Mouse (Mus musculus) stomach, embryonic 14.5 days (tissue): ENCODE measurements at regions not wholly inside any gene's neighbourhood (a gene's known extent, or its start where the extent isn't known, plus 50 kb on each side); places are given as distances from the start of the nearest gene placed in this dataset.

ENCODE experiments used
- ATAC-seq: fragments of 200-750 bp; cut with Nextera tagmentation; 2 replicates; pipeline ENCODE4 v1.8.0; 2017; ENCODE audit warnings: low read depth, moderate TSS enrichment; ENCODE audit not compliant: insufficient number of reproducible peaks, insufficient read depth, low FRiP score
- H3K27ac ChIP-seq: fragments of 300-500 bp; sonication (generic); 2 replicates; pipeline ENCODE4 v1.5.1; 2014; ENCODE audit warnings: mild to moderate bottlenecking, low read length, moderate library complexity, mixed read lengths
- H3K27me3 ChIP-seq: fragments of 300-500 bp; sonication (generic); 2 replicates; pipeline ENCODE4 v1.6.1; 2014; ENCODE audit warnings: low read length, control low read depth, mixed read lengths; ENCODE audit not compliant: control insufficient read depth, insufficient read depth
- H3K36me3 ChIP-seq: fragments of 300-500 bp; sonication (generic); 2 replicates; pipeline ENCODE4 v1.6.1; 2014; ENCODE audit warnings: mild to moderate bottlenecking, control low read depth, low read length, moderate library complexity, mixed read lengths; ENCODE audit not compliant: control insufficient read depth, insufficient read depth
- H3K4me1 ChIP-seq: fragments of 300-500 bp; sonication (generic); 2 replicates; pipeline ENCODE4 v1.6.1; 2014; ENCODE audit warnings: low read length, control low read depth, mixed read lengths; ENCODE audit not compliant: control insufficient read depth, insufficient read depth
- H3K4me2 ChIP-seq: fragments of 300-500 bp; sonication (generic); replicated peaks from 2 replicates; pipeline ENCODE4 v1.6.1; 2014; ENCODE audit warnings: low read depth, low read length, control low read depth
- H3K4me3 ChIP-seq: fragments of 300-500 bp; sonication (generic); 2 replicates; pipeline ENCODE4 v1.5.1; 2014; ENCODE audit warnings: low read depth, low read length, control low read depth
- H3K9ac ChIP-seq: fragments of 300-500 bp; sonication (generic); replicated peaks from 2 replicates; pipeline ENCODE4 v1.6.1; 2014; ENCODE audit warnings: low read depth, mild to moderate bottlenecking, control low read depth, low read length, moderate library complexity, mixed read lengths
- H3K9me3 ChIP-seq: fragments of 300-500 bp; sonication (generic); 2 replicates; pipeline ENCODE4 v1.6.1; 2016; ENCODE audit warnings: low read depth, low read length, control low read depth; ENCODE audit not compliant: control insufficient read depth
- WGBS: fragments of 180-500 bp; shearing (Covaris S2); extraction: QIAGEN DNeasy Blood & Tissue Kit; methylation state at CpG from one replicate; pipeline ENCODE4 v1.1.7; 2014; 5-methylcytosine and 5-hydroxymethylcytosine counted together

- Histone ChIP-seq H3K27ac (no peak overlapping the region), H3K36me3 (no peaks in the 10 kb centered on the region), H3K4me2 (no peak overlapping the region), H3K9ac (no peak overlapping the region), H3K4me3 (no peak overlapping the region), H3K9me3 (no peaks in the 10 kb centered on the region), H3K27me3 (no peaks in the 10 kb centered on the region), H3K4me1 (no peaks in the 10 kb centered on the region)
- ATAC-seq = no peak
Observed at GRCm38 (mm10) chr6:98467563-98467962, 125.0 kb upstream of the Gm765 start.

GRCm38 (mm10) chr6:98452277-98452676 is 109.7 kb upstream of the Gm765 start:
- Histone ChIP-seq H3K36me3 (no peaks in the 10 kb centered on the region), H3K9ac (no peak overlapping the region), H3K4me1 (0 out of 2 replicates have a peak, but pooled peaks cover 2% of the 10 kb centered on the region), H3K27ac (no peak overlapping the region), H3K4me3 (no peak overlapping the region), H3K9me3 (no peaks in the 10 kb centered on the region), H3K4me2 (no peak overlapping the region), H3K27me3 (no peaks in the 10 kb centered on the region)
- no peak for ATAC-seq
- 34% methylated on average over 7 of the region's 7 CpGs for WGBS

GRCm38 (mm10) chr6:98435676-98436075 is 93.1 kb upstream of the Gm765 start:
- Histone ChIP-seq H3K4me2 (peak overlapping the region; percentile 14; the same call in 1 of the 2 replicates), H3K4me1 (no peaks in the 10 kb centered on the region)
- 21% methylated on average over 6 of the region's 6 CpGs for WGBS

GRCm38 (mm10) chr6:98433286-98433685 is 90.7 kb upstream of the Gm765 start:
- Histone ChIP-seq H3K9ac (no peak overlapping the region), H3K4me2 (no peak overlapping the region), H3K9me3 (no peaks in the 10 kb centered on the region), H3K36me3 (no peaks in the 10 kb centered on the region), H3K27me3 (no peaks in the 10 kb centered on the region), H3K4me1 (no peaks in the 10 kb centered on the region), H3K27ac (no peak overlapping the region), H3K4me3 (no peak overlapping the region)
- WGBS = 53% methylated on average over 6 of the region's 6 CpGs
- no peak for ATAC-seq

More at GRCm38 (mm10) chr6:98435676-98436075, 93.1 kb upstream of the Gm765 start:
- no peak overlapping the region for H3K4me3 ChIP-seq
- no peaks in the 10 kb centered on the region for H3K27me3 ChIP-seq
- H3K9me3 ChIP-seq = no peaks in the 10 kb centered on the region
- no peaks in the 10 kb centered on the region for H3K36me3 ChIP-seq
- ATAC-seq = no peak
- H3K27ac ChIP-seq = no peak overlapping the region
- H3K9ac ChIP-seq = no peak overlapping the region

- H3K9me3 ChIP-seq = no peaks in the 10 kb centered on the region
- no peaks in the 10 kb centered on the region for H3K27me3 ChIP-seq
- H3K4me1 ChIP-seq = no peaks in the 10 kb centered on the region
- WGBS = 65% methylated on average over 5 of the region's 5 CpGs
- H3K9ac ChIP-seq = no peak overlapping the region
- no peak for ATAC-seq
- no peak overlapping the region for H3K27ac ChIP-seq
- H3K4me2 ChIP-seq = no peak overlapping the region
- H3K4me3 ChIP-seq = no peak overlapping the region
- H3K36me3 ChIP-seq = no peaks in the 10 kb centered on the region
Observed at GRCm38 (mm10) chr6:98429120-98429519, 86.6 kb upstream of the Gm765 start.

- Histone ChIP-seq H3K27ac (no peak overlapping the region), H3K27me3 (no peaks in the 10 kb centered on the region), H3K9ac (no peak overlapping the region), H3K4me2 (no peak overlapping the region), H3K4me1 (no peaks in the 10 kb centered on the region), H3K36me3 (no peaks in the 10 kb centered on the region), H3K9me3 (no peaks in the 10 kb centered on the region), H3K4me3 (no peak overlapping the region)
- ATAC-seq = no peak
- 68% methylated on average over 1 of the region's 1 CpGs for WGBS
Observed at GRCm38 (mm10) chr6:98402605-98403004, 60.1 kb upstream of the Gm765 start.

GRCm38 (mm10) chr6:98394589-98394988 is 52.0 kb upstream of the Gm765 start:
- H3K9me3 ChIP-seq = no peaks in the 10 kb centered on the region
- H3K4me3 ChIP-seq = no peak overlapping the region
- H3K36me3 ChIP-seq = no peaks in the 10 kb centered on the region
- ATAC-seq = no peak
- no peak overlapping the region for H3K9ac ChIP-seq
- WGBS = 76% methylated on average over 5 of the region's 5 CpGs
- no peaks in the 10 kb centered on the region for H3K4me1 ChIP-seq
- H3K27me3 ChIP-seq = no peaks in the 10 kb centered on the region
- no peak overlapping the region for H3K4me2 ChIP-seq
- H3K27ac ChIP-seq = no peak overlapping the region
